Mouse (Mus musculus) cortical plate, adult 2 months (tissue): Measurements from ENCODE around the gene Lrp8.
A peak's percentile ranks its signal among the peaks of the same experiment; 100 is the strongest.

Source experiments
- CTCF ChIP-seq: fragments of 200-500 bp; IDR thresholded peaks from 2 replicates; pipeline ENCODE4 v1.5.1; 2011; ENCODE audit warnings: mild to moderate bottlenecking, control low read depth, low read length; ENCODE audit not compliant: insufficient read depth; ENCODE audit errors: extremely low read depth
- POLR2A ChIP-seq: fragments of 200-500 bp; IDR thresholded peaks from 2 replicates; pipeline ENCODE4 v1.6.1; 2011; ENCODE audit warnings: mild to moderate bottlenecking, low read length, control low read depth; ENCODE audit not compliant: insufficient read depth; ENCODE audit errors: extremely low read depth

DNA sequence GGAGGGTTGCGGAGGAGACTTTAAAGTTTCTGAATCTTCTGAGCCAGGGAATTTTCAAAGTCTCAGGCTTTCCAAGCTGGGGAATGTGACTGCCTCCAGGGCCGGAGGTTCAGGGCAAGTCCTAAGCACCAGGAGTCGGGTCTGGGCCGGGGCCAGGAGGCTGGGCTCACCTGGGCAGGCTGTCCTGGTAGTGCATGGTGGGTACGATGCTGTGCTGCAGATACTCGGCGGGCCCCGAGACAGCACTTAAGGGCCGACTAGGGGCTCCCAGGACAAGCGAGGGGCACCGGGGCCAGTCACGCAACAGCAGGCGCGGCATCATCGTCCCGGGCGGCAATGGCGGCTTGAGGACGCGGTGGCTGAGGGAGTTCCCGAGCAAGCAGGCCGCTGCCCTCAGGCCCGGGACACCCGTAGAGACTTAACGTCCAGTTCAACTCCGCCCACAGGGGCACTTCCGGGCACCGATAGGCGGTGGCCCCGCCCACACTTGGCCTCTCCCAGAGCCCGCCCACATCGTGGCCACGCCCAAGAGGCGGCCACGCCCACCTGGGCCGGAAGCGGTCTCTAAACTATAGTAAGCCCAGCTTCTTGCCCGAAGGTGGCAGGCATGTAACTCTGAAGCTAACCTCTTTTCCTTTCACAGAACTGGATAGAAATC is 121.2 kb downstream of the Lrp8 start, which contains the start of gene Cpt2:
- TF ChIP-seq CTCF (no peak), POLR2A (peak; percentile 40; the same call in 1 of the 2 replicates)
